Mouse (Mus musculus): Measurements from ENCODE around the gene Aox1. TPM values are rescaled to one million over a fixed set of nuclear protein-coding genes. Genes with fewer than 3 reads are reported as not detected.

Aox1 gene
- polyA plus RNA-seq, 1 experiment = 32.9 TPM

DNA sequence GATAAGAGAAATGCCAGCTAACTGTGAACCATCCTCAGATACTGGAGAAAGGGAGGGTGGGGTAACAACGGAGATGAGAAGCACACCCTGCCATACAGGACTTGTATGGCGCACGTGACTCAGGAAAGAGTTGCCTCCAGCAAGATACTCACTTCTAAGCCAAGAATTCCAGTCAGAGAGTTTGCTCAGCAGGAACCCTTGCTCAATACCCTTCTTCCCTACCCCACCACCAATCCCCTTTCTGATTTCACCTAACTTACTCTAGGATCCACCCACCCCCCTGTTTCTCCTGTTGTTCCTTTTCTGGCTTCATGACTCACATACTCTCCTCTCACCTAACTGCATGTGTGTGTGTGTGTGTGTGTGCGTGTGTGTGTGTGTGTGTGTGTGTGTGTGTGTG is 81.6 kb downstream of the Aox1 start:
- Histone ChIP-seq H3K4me1 (ENCODE audit: control insufficient read depth, insufficient read depth, insufficient read length, low read length) (no peaks in the 10 kb centered on the region; the same call in 1 of the 2 replicates), H3K27ac (replicated peaks; ENCODE audit: low read depth, low read length) (no peak overlapping the region), H3K4me3 (ENCODE audit: insufficient read depth, low read depth, low read length) (no peak overlapping the region)

DNA sequence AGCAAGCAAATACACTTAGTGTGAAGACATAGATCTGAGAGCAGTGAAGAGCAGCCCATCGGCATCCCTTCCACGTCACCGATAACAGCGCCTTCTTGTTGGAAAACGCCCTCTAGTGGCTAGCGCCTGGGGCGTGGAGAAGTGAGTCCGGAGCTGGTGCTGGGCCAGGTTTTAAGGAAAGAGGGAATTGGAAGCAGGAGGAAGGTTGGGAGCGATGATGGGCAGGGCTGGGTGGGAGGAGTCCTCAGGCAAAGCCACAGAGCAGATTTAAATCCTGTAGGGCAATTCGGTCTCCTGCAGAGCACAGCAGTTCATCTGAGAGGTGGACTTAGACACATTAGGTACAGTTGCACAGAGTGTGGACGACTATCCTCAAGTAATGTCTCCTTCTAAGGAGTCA is 83.1 kb downstream of the Aox1 start, which contains the start of gene Aox3:
Aox3 (plus strand) TSS at position 251 of the 400 bp plus-strand sequence.
- H3K27ac ChIP-seq (replicated peaks; ENCODE audit: low read depth, low read length) = no peak within 1 kb of the TSS
- no peak within 1 kb of the TSS for H3K4me3 ChIP-seq (ENCODE audit: insufficient read depth, low read depth, low read length)

DNA sequence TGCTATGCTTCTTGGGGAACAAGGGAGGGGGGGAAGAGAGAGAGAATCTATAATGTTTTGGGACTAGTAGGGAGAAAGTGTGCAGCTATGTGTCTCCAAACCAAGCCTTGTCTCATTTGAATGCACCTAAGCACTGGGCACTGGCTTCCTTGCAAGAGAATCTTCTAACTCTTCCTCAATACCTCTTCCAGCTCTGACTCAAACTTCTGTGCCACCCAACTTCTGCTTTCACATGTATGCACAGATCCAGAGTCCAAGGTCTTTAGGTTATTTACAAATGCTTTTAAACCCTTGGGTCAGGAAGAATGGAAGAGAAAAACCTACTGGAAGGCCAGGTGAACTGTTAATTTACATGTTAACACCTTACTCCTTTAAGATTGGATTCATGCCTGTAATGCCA is 83.7 kb downstream of the Aox1 start:
- Histone ChIP-seq H3K4me3 (ENCODE audit: insufficient read depth, low read depth, low read length) (no peak overlapping the region), H3K27ac (replicated peaks; ENCODE audit: low read depth, low read length) (no peak overlapping the region), H3K4me1 (ENCODE audit: control insufficient read depth, insufficient read depth, insufficient read length, low read length) (no peaks in the 10 kb centered on the region; the same call in 1 of the 2 replicates)

More for the DNA sequence above, 83.1 kb downstream of the Aox1 start, which contains the start of gene Aox3:
- H3K4me1 ChIP-seq (ENCODE audit: control insufficient read depth, insufficient read depth, insufficient read length, low read length) = no peaks in the 10 kb centered on the region; the same call in 1 of the 2 replicates

DNA sequence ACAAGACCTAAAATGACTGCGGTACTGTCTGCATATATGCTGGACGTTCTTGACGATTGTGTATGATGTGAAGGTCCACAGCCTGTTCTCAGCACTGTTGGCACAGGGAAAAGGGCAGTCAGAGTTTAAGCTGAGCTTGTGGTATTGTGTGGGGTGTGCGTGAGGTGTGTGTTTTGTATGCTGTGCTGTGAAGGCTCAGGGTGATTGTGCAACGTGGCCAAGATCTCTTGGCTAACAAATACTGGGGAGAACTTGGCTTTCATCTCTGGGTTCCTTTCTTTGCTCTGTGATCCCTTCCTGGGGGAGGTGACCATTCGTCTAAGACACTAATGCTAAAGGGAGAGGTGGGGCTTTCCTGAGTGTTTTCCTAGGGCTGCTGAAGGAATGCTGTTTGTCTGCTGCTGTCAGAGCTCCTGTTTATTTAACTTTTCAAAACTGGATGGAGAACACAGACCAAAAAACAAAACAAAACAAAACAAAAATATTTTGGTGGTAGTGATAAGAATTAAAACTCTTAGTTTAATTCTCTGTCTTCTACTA is 84.4 kb downstream of the Aox1 start:
- Histone ChIP-seq H3K27ac (replicated peaks; ENCODE audit: low read depth, low read length) (no peak overlapping the region), H3K4me1 (ENCODE audit: control insufficient read depth, insufficient read depth, insufficient read length, low read length) (no peaks in the 10 kb centered on the region; the same call in 1 of the 2 replicates), H3K4me3 (ENCODE audit: insufficient read depth, low read depth, low read length) (no peak overlapping the region)

DNA sequence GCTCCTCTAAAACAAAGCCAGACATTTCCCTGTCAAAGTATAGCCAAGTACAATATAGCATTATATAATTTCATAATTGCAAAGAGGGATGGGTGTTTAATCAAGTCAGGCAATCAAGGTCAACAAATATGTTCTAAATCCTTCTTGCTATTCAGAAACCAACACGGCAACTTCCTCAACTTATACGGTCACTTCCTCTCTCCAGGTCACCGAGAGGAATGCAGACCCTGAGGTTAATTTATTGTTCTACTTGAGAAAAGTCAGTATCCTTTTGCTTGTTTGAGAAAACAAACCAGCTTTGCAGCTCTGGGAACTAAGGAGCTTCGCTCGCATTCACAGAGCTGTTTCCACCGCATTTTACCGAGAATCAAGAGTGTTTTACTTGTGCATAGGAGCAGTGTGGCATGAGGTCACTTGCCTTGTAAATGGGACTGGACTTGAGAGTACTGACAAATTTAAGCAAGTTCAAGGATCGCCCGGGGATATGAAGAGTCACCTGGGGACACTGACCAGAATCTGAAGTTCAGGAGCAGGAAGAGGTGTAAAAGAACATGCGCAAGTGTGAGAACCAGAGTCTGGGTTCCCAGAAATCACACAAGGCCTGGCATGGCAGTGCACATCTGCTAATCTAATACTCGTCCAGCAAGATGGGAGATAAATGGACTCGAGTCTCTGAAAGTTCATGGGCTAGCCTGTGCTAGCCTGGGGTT is 85.1 kb downstream of the Aox1 start:
- Histone ChIP-seq H3K4me1 (ENCODE audit: control insufficient read depth, insufficient read depth, insufficient read length, low read length) (no peaks in the 10 kb centered on the region; the same call in 1 of the 2 replicates), H3K27ac (replicated peaks; ENCODE audit: low read depth, low read length) (no peak overlapping the region), H3K4me3 (ENCODE audit: insufficient read depth, low read depth, low read length) (no peak overlapping the region)

DNA sequence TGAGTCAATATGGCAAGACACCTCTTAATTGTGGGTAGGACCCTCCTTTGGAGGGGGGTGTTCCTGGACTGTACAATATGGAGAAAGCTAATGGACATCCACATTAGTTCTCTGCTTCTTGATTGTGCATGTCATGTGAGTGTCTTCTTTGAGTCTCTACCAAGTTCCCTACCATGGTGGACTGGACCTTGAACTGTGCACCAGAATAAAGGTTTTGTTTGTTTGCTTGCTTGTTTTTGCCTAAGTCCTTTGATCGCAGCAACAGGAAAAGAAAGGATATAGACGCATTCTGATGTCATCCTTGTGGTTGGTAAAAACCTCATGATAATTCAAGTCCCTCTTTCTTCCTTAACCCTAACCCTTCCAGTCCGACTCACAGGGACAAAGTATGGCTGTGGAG is 88.5 kb downstream of the Aox1 start:
- no peak overlapping the region for H3K4me3 ChIP-seq (ENCODE audit: insufficient read depth, low read depth, low read length)
- H3K4me1 ChIP-seq (ENCODE audit: control insufficient read depth, insufficient read depth, insufficient read length, low read length) = no peaks in the 10 kb centered on the region
- H3K27ac ChIP-seq (replicated peaks; ENCODE audit: low read depth, low read length) = no peak overlapping the region

DNA sequence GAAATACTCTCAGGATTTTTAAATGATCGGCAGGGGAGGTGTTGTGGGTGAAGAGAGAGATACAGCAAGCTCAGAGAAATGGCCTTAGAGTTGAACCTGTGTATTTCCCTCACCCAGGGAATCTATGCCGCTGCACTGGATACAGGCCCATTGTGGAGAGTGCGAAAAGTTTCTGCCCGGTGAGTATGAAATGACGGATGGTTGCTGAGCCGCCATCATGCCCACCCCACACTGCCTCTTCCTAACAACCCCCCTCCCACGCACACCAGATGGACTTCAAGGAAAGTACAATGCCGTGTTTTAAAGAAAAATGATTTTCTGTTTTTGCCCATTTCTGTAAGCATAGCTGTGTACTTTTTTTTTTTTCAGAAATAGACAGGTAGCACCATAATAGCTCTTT is 95.2 kb downstream of the Aox1 start:
- Histone ChIP-seq H3K27ac (replicated peaks; ENCODE audit: low read depth, low read length) (no peak overlapping the region), H3K4me1 (ENCODE audit: control insufficient read depth, insufficient read depth, insufficient read length, low read length) (no peaks in the 10 kb centered on the region), H3K4me3 (ENCODE audit: insufficient read depth, low read depth, low read length) (no peak overlapping the region)

DNA sequence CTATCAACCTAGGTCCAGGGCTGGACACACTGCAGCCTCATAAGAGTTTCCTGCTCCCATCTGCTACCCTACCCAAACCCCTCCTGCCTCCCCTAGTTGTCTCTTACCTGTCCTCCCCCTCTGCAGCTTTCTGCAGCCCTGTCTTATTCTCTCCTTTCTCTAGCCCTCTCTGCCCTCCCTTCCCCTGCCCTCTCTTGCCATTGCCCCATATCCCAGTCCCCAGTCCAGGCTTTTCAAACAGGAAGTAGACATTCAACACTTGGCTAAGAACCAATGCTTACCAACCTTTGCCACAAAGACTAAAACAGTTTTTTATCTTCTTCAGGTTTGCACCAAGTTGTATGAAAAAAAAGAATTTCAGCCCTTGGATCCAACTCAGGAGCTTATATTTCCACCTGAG is 108.2 kb downstream of the Aox1 start:
- no peaks in the 10 kb centered on the region for H3K4me1 ChIP-seq (ENCODE audit: control insufficient read depth, insufficient read depth, insufficient read length, low read length)
- H3K4me3 ChIP-seq (ENCODE audit: insufficient read depth, low read depth, low read length) = no peak overlapping the region
- no peak overlapping the region for H3K27ac ChIP-seq (replicated peaks; ENCODE audit: low read depth, low read length)

DNA sequence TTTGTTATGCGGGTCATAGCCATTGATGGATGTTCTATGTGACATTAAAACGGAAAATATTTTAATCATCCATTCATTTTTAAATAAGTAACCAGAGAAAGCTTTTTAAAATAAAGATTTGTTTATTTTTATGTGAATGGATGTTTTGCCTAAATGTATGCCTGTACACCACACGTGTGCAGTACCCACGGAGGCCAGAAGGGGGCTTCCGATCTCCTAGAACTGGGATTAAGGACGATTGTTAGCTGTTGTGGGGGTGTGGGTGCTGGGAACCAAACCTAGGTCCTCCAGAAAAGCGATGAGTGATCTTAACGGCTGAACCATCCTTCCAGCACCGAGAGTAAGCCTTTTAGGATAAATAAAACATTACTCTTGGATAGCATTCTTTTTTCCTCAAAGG is 109.3 kb downstream of the Aox1 start:
- H3K27ac ChIP-seq (replicated peaks; ENCODE audit: low read depth, low read length) = no peak overlapping the region
- no peak overlapping the region for H3K4me3 ChIP-seq (ENCODE audit: insufficient read depth, low read depth, low read length)
- H3K4me1 ChIP-seq (ENCODE audit: control insufficient read depth, insufficient read depth, insufficient read length, low read length) = no peaks in the 10 kb centered on the region

DNA sequence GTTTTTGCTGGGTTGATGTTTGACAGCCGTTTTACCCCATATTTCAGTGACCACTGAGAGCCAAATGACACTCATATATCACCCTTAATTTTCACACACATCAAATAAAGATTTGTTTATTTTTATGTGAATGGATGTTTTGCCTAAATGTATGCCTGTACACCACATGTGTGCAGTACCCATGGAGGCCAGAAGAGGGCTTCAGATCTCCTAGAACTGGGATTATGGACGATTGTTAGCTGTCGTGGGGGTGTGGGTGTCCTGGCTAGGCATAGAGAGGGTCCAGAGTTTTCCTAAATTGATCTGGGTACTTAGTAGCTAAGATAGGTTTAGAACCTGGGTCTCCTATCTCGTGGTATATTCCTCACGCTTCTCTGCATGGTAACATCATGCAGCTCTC is 110.9 kb downstream of the Aox1 start:
- H3K27ac ChIP-seq (replicated peaks; ENCODE audit: low read depth, low read length) = no peak overlapping the region
- H3K4me3 ChIP-seq (ENCODE audit: insufficient read depth, low read depth, low read length) = no peak overlapping the region
- no peaks in the 10 kb centered on the region for H3K4me1 ChIP-seq (ENCODE audit: control insufficient read depth, insufficient read depth, insufficient read length, low read length)

DNA sequence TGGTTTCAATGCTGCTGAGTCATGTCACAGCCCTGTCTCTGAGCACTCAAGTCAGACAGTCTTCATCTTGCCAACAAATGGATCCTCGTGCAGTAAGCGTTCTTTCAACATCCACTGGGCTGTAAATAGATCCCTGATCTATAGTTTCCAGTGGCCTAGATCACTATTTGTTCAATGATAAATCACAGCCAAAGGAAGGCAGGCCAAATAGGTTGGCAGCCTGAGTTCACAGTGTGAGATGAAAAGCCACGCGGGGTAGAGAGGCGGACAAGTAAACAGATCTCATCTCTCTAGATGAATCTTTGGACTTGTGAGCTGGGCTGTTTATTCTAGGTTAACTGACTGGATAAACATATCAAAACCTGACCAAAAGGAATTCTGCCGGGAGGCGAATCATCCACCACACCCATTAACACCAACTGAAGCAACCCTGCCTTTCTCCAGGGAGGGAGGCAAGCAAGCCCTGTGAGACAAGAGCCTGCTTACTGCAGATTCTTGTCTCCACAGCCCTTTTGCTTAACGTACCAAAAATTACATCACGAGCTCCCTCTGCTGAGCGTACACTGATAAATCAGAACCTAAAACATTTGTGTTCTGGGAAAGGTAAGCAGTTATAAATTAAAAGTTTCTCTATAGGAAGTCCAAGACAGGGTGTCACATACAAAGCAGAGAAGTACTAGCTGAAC is 114.8 kb downstream of the Aox1 start:
- no peak overlapping the region for H3K27ac ChIP-seq (replicated peaks; ENCODE audit: low read depth, low read length)
- H3K4me3 ChIP-seq (ENCODE audit: insufficient read depth, low read depth, low read length) = no peak overlapping the region
- no peaks in the 10 kb centered on the region for H3K4me1 ChIP-seq (ENCODE audit: control insufficient read depth, insufficient read depth, insufficient read length, low read length)

DNA sequence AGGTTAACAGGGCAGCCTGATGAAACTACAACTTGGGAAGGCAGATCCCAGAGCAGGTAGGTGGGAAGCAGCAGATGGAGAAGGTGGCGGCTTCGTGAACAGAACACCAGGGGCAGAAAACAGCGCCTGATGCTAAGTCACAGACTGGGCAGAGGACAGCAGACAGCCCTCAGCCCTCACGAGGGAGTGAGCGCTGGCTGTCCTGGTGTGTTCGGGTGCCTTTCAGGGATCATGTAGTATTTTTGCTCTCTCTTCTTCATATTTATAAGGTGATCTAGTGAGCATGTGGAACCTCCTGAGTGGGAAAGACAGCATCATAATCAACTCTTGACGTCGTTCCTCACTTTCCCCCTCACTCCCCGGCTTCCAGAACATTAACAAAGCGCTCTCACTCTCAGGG is 116.3 kb downstream of the Aox1 start:
- H3K4me1 ChIP-seq (ENCODE audit: control insufficient read depth, insufficient read depth, insufficient read length, low read length) = no peaks in the 10 kb centered on the region
- no peak overlapping the region for H3K4me3 ChIP-seq (ENCODE audit: insufficient read depth, low read depth, low read length)
- no peak overlapping the region for H3K27ac ChIP-seq (replicated peaks; ENCODE audit: low read depth, low read length)

DNA sequence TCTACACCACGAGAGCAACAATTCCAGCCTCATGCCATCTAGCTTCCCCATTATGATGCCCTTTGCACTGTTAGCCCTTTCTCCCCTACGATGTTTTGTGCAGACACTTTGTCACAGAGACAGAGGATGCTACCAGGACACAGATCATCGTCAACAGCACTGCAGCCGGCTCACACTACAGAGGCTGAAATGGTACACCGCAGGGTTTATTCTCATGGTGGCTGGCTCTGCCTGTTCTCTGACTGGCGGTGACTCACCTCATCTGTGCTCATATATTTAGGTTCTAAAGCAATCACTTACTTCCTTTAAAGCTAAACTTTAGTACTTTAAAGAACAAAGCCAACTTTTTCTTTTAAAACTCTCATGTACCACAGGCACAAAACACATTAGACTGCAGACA is 118.0 kb downstream of the Aox1 start:
- no peak overlapping the region for H3K4me3 ChIP-seq (ENCODE audit: insufficient read depth, low read depth, low read length)
- H3K4me1 ChIP-seq (ENCODE audit: control insufficient read depth, insufficient read depth, insufficient read length, low read length) = no peaks in the 10 kb centered on the region
- no peak overlapping the region for H3K27ac ChIP-seq (replicated peaks; ENCODE audit: low read depth, low read length)

DNA sequence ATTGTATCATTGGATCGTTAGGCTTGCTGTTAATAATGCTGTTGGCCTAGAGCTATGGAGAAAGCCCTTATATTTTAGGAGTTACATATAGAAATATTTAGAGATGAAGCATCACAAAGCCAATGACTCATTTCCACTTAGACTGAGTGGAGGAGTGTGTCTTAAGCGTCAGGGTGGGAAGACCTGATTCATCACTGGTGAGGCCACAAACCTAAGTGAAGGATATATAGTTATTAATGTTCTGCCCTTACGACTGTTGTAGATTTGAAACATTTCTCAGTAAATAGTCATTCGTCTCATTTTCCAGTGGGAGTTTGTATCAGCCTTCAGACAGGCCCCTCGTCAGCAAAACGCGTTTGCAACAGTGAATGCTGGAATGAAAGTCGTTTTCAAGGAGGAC is 122.5 kb downstream of the Aox1 start:
- Histone ChIP-seq H3K27ac (replicated peaks; ENCODE audit: low read depth, low read length) (no peak overlapping the region), H3K4me1 (ENCODE audit: control insufficient read depth, insufficient read depth, insufficient read length, low read length) (no peaks in the 10 kb centered on the region), H3K4me3 (ENCODE audit: insufficient read depth, low read depth, low read length) (no peak overlapping the region)

Measured in brown adipose tissue, adult 24 weeks (tissue).